Mouse (Mus musculus) lung, postnatal 36 days (tissue): ENCODE measurements around the gene Ddx47.

Experiments
- DNase-seq: peaks from one replicate; pipeline ENCODE4 v3.0.0; 2022; ENCODE audit warnings: mixed read lengths

Gene Ddx47

DNA sequence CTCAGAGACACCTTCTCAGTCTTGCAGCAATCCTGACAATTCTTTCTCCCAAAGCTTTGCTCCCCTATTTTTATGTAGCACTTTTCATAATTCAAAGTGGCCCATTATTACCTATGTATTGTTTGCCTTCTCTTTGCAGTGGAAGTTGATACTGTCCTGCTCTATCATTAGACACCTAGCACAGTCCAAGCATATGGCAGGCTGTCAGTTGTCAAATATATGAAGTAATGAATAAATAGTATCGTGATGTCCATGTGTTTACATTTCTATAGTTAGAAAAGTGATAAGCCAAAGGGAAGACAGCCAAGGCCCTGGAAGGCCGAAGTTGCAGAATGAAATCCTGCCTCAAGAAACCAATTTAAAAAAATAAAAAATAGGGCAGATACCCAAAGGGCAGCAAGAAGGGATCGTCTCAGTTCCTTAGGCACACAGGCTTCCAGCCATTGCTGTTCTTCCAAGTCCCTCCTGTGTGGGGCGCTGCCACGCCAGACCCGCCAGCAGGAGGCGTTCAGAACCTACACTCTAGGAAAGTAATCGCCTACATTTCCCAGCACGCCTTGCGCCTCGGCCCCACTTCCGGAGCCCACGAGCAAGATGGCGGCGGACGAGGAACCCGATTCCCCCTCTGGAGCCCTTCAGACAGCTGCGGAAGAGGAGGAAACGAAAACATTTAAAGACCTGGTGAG, at the start of gene Ddx47:
TSS of gene Ddx47 (plus strand) at position 565 of the 686 bp plus-strand sequence.
- DNase-seq: peak; percentile 99

DNA sequence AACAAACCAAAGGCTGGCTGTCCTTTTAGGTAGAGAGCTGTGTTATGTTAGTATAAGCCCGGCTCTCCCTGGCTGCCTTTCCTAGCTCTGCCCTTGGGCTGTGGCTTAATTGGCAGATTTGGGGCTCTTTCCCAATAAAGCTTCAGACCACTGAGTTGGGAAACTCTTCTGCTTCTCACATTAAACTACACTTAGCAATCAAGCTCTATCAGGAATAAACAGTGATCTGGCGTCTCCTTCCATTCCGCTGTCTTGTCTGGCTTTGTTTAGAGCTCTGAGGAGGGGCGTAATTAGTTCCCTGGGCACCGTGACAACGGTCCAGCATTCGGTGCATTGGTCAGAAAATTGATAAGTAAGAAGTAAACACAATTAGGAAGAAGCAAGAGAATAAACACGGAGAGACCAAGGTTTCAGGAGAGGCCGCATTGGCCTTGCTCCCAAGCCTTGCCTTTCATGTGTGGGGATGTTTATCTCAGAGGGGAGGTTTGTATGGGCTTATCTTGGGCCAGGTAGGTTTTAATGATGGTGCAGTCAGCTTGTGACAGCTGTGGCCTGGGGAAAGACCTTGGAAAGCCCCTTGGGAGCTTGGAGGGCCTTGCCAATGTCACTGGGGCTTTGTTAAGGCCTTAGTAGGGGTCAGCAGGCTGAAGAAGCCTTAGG, 49.4 kb upstream of the Ddx47 start:
- DNase-seq: no peak

DNA sequence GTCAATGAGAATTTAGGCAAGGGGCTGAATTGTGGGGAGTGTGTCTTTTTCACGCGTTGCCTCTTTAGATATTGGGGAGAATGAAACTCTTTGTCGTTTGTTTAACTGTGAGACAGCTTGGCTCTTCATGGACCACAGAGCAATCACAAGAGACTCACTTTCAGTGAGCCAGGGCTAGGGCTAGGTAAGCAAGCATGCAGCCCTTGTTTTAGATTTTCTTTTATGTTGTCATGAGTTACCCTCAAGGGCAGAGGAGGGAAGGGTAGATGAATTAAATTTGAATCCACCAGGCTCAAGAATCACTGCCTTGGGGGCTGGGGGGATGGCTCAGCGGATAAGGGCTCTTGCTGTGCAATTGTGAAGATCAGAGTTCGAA, 48.9 kb upstream of the Ddx47 start:
- DNase-seq: no peak

DNA sequence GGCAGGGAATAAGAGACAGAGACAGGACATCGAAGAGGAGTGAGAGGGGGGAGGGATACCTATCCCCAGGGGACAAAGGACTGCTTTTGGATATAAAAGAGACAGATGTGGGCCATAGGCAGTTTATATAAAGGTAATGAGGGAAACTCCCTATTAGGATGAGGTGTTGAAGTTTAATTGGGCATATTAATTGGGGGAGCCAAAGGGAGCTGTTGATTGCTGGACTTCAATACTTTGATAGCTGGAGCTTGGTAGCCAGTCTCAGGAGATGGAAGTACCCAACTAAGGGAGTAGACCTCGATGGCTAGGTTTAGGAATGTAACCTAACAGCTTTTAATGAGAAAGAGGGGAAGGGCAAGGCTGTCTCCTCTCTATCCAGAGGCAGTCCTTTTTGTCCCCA, 47.5 kb upstream of the Ddx47 start:
- no peak for DNase-seq

DNA sequence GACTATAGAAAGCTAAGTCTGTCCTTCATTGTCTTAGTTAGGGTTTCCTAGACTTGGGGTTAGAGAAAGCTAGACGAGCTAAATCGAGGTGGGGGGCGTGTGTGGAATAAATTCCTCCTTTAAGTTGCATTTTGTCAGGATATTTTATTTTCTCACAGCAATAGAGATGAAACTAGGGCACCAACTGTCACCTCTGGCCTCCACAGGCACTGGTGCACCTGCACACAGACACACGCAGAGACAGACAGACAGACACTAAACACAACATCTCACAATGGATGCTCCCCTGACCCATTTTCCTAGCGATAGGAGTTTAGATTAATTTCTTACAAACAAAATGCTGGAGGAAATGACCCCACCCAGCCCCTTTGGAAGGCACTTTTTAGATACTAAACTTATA, 44.7 kb upstream of the Ddx47 start:
- no peak for DNase-seq

DNA sequence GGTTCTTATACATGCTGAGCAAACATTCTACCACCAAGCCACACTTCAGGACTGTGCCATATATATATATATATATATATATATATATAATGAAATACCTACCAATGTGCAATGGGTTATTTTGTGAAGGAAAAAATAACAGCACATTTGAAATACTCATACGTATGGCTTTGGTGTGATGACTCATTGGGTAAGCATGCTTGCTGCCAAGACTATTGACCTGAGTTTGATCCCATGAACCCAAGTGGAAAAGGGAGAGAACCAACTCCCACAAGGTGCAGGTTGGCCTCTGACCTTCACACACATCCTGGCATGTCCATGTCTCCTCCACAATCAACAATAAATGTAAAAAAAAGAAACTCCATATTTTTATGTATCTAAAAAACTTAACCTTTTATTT, 43.1 kb upstream of the Ddx47 start:
- no peak for DNase-seq

DNA sequence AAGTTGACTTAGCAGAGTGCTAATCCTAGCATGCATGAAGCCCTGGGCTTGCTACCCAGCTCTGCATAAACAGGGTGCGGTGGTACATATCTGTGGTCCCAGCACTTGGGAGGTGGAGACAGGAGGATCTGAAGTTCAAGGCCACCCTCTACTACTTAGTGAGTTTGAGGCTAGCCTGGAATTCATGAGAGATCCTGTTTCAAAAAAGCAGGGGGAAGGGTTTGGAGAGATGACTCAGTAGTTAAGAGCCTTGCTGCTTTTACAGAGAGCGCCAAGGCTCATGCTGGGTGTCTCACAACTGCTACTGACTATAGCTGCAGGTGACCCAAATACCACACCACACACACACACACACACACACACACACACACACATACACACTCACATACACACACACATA, 41.9 kb upstream of the Ddx47 start:
- no peak for DNase-seq

DNA sequence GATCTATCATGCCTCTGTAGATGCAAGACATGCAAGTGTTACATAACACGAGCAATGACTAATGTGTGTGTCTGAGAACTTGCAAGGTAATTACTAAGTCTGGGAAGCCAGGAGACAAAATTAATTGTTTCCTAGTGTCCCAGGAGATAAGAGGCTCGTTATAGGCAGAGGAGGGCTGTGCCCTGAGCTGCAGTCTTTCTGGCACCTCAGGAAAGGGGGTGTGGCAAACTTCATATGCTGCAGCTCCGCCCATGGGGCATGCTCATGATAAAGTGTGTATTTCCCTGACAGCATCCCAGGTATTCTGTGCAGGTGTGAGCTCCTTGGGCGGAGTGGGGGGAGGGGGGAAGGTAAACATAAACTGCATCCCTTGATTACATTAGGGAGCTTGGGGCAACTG, 39.3 kb upstream of the Ddx47 start:
- peak; percentile 22 for DNase-seq

DNA sequence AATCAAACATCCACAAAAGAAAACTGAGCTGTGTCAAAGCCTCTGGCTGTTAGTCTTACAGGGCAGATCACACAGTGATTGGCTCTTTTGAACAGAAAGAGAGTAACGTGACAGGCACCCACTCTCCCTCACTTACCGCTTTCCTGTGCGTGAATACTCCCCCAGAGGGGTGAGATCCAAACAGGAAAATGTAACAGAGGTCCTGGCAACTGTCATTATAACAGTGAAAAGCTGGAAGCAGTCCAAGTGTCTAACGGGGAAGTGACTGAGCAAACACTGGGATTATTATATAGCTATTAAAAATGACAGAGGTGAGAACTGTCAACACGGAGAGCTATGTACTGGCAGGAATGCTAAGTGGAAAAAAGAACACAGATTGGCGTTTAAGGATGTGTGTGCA, 34.8 kb upstream of the Ddx47 start:
- DNase-seq: peak; percentile 30

DNA sequence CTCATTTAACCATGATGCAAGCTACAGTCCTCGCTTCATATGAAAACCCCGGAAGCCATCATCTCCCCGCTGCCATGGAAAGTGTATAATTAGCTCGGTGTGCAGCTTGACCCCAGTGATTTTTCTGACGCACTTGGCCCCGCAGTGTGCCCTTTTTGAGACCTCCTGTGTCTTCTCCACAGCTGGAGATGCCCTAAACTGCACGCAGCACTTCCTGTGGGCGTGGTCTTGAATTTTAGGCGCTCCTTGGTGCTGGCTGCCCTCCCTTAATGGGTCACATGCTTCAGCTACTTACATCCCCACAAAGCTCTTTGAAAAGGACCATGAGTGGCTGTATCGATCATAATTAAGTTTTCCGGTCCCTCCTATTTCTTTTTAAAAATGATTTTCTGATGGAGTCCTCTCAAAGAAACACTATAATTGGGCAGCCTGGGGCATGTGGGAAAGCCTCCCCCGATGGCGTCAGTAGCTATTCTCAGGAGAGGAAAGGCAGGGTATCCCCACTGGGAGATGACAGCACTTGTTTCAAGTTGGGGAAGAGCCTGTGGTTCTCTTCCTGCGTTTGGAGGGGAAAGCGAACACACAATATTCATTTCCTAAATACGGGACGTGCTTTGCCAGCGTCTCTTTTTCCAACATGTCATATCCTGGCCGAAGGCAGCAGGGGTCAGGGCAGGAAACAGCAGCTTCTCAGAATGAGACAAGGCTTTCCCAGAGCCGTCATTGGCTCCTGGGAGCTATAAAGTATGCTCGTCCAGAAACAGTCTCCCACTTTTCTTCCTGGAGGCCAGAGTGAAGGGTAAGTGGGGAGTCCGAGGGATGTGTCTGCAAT, 30.0 kb upstream of the Ddx47 start, which contains the start of gene Apold1:
TSS of gene Apold1 (plus strand) at position 488 of the 832 bp plus-strand sequence.
- peak; percentile 57 for DNase-seq

DNA sequence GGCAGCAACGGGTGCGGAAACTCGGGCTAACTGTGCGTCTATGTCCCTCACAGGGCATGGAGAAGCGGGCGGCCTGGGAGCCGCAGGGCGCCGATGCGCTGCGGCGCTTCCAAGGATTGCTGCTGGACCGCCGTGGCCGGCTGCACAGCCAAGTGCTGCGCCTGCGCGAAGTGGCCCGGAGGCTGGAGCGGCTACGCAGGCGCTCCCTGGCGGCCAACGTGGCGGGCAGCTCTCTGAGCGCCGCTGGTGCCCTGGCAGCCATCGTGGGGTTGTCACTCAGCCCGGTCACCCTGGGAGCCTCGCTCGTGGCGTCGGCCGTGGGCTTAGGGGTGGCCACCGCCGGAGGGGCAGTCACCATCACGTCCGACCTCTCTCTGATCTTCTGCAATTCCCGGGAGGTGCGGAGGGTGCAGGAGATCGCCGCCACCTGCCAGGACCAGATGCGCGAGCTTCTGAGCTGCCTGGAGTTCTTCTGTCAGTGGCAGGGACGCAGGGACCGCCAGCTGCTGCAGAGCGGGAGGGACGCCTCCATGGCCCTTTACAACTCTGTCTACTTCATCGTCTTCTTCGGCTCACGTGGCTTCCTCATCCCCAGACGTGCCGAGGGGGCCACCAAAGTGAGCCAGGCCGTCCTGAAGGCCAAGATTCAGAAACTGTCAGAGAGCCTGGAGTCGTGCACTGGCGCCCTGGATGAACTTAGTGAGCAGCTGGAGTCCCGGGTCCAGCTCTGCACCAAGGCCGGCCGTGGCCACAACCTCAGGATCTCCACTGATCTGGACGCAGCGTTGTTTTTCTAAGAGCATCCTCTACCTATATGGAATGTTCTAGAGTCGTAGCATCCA, 27.7 kb upstream of the Ddx47 start:
- peak; percentile 92 for DNase-seq

DNA sequence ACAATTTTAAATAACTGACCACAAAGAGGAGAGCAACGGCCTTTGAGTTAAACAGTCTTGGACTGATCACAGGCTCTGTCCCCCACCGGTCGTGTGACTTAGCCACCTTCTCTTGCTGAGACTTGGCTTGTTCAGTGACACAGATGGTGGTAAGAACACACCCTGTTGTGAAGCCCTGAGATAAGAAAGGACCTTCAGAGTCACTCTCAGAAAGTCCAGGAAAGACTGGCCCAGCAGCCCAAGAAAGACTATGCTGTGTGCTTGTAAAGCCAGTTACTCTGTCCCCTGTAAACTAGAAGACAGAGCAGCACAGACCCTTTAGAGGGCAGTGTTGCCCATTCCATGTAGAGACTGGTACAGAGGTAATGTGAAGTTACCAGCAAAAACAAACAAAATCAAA, 26.7 kb upstream of the Ddx47 start:
- peak; percentile 53 for DNase-seq

DNA sequence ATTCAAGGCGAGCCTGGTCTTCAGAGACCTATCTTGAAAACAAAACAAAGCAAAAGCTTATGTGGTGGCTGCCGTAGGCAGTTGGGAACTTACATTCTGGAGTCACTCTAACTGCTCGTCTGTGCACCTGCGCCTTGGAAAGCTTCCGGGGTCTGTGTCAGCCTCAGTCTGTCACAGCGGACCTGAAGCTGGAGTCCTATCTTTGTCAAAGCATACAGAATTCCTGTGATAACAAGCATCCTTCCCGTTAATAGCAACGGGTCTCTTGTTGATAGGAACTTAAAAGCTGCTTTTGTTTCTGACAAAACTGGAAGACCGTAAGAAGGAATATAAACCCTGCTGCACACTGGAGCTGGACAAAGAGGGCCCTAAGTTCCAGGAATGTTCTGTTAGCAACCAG, 23.0 kb upstream of the Ddx47 start:
- DNase-seq: no peak

DNA sequence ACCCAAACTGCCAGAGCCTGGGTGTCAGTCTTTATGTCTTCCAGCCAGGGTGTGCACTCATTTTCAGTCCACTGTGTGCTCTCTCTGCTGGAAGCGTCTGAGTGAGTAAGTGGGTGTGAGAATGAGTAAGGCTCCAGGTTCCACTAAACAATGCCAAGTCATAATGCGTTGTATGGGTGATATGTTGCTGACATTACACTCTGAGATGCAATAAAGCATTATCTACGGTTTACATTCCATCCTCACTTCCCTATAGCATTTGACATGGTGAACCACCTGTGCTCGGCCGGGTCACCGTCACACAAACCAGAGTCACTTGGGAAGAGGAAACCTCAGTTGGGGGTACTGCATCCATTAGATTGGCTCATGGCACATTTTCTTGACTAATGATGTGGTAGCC, 20.7 kb upstream of the Ddx47 start:
- no peak for DNase-seq

DNA sequence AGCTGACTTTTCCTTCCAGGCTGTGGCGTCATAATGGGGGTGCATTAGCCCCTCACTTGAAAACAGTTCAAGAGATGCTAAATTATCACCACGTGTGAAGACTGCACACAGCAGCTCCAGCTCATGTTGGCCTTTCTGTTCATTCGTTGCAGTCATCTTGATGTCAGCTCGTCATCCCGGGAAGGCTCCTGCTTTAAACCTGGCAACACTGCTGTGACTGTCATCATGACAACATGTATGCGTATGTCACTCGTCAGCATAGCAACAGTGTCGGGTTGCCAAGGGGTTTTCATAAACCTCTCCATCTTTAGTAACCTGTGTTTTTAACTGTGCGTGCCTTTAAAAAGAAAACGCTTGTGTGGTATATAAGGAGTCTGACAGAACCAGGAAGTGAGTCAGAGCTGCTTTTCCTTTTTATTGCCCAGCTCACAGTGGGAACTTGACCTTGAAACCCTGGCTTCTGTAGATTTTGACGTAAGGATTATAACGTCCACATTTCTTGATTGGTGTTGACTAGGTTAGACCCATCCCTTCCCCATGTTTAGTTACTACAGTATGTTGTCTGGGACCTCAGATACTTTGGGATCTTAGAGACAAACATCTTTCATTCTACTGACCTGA, 17.3 kb upstream of the Ddx47 start:
- no peak for DNase-seq

DNA sequence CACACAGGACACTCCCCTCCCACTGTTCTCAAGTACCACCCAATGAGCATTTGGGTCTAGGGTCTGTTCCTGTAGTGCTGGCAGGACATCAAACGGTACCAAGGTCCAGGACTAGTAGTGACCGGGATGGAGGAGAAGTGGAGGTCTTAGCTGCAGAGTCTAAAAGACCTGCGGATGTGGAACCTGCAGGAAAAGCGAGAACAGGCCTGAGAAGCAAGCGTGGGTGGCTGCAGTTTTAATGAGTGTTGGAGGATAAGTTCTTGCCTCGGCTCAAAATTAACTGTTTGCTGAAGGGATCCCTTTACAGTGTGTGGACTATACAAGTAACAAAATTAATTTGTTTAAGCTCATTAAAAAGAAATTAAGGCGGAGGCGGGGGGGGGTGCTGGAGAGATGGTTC, 16.4 kb upstream of the Ddx47 start:
- no peak for DNase-seq

DNA sequence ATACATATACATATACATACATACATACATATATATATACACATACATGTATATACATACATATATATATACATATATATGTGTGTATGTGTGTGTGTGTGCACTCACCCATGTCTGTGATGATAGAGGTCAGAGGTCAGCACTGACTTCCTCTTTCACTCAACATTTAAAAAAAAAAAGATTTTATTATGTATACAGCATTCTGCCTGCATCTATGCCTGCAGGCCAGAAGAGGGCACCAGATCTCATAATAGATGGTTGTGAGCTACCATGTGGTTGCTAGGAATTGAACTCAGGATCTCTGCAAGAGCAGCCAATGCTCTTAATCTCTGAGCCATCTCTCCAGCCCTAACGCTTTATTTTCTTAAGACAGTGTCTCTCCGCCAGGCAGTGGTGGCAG, 14.5 kb upstream of the Ddx47 start:
- peak; percentile 19 for DNase-seq

DNA sequence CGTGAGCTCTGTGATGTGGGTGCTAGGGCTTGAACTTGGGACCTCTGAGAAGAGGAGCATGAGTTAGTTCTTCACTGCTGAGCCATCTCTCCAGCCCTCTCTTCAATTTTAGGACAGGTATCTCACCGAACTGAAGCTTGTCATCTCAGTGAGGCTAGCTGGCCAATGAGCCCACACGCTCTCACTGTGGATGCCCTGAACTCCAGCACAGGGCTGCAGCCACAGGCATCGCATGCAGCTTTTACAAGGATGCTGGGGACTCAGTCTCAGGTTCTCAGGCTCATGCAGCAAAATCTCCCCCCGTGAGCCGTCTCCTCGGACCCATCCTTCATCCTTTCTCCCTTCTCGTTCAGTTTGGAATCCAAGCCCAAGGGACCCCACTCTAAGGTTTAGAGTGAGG, 13.3 kb upstream of the Ddx47 start:
- no peak for DNase-seq

DNA sequence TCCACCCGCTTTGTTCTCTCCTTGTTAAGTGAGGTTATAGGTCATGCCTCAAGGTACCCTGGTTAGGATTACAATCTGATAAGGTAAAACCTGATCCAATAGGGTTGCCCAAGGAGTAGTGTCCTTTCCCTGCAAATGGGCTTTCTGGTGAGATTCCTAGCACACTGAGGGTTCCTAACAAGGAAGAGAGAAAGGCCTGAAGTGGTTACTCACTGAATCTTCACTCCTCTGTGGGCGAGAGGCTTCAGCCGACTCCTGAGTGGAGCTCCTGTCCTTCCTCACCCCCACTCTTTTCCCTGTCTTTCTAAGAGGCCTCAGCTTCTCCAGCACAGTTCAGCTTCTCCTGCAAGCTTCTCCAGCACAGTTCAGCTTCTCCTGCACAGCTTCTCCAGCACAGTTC, 12.6 kb upstream of the Ddx47 start:
- DNase-seq: no peak

DNA sequence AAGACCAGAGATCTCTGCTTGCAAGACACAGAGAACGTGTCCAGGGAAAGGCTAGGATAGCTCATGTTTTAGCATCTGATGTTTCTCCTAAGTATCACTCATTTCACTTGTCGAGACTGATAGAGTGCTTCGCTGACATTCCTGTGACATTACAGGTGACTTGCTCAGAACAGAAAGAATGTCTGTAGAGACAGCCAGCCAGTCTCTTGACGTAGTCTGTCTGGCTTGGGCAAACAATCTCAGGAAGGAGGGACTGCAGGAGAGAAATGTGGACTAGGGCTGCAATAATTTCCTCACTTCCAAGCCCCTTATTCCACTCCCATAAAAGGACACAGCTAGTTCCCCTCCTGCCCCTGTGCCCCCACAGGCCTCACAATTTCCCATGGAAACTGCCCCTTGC, 11.1 kb upstream of the Ddx47 start:
- peak; percentile 21 for DNase-seq

DNA sequence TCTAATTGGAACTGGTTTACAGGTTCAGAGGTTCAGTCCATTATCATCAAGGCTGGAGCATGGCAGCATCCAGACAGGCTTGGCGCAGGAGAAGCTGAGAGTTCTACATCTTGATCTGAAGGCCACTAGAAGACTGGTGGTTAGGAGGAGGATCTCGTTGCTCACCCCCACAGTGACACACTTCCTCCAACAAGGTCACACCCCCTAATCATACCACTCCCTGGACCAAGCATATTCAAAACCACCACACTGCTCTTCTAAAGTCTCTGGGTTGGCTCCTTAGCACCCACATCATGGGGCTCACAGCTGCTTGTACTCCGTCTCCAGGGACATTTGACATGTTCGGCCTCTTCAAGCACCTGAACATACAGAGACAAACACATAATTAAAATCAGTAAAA, 9.4 kb upstream of the Ddx47 start:
- DNase-seq: no peak

DNA sequence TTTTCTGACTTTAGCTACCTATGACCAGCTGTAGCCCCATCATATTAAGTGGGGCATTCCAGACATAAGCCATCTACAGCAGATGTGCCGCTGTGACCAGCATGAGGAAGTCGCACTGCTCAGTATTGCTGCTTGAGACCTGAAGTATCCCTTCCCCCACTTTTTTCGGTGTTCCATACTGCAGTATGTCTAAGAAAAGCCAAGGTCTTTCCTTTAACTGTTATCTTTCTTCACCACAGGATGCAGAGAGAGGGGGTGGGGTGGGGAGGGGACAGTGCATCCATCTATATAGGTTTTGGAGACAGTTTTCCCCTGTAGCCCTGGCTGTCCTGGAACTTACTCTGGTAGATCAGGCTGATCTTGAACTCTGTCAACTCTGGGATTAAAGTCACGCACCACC, 5.0 kb upstream of the Ddx47 start:
- DNase-seq: no peak

DNA sequence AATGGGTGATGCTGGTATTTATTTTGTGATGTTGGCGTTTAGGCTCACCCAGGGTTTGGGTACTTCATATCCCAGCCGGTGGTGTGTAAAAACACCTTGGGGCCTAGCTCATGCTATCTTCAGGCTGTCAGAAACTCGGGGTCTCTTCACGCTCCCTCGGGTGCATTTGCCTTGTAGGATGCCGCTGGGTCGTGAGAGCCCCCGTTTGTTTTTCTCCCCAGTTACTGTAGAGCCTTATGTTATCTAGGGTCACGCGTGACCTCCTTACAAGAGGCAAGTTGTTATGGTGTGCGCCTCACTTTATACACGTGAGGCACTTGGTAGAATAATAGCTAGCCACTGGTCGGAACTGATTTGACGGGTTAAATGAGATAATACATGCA, 313 bp downstream of the Ddx47 start:
- DNase-seq: no peak
